Mouse (Mus musculus) stomach, postnatal 0 days (tissue): Measurements from ENCODE around the gene Unc45b.

Source experiments
- CTCF ChIP-seq: IDR thresholded peaks from 2 replicates; pipeline ENCODE4 v1.5.1; 2016; ENCODE audit warnings: antibody characterized with exemption, low read depth, mild to moderate bottlenecking, moderate library complexity
- EP300 ChIP-seq: optimal IDR thresholded peaks from 2 replicates; pipeline ENCODE3; 2016; ENCODE audit warnings: antibody characterized with exemption

DNA sequence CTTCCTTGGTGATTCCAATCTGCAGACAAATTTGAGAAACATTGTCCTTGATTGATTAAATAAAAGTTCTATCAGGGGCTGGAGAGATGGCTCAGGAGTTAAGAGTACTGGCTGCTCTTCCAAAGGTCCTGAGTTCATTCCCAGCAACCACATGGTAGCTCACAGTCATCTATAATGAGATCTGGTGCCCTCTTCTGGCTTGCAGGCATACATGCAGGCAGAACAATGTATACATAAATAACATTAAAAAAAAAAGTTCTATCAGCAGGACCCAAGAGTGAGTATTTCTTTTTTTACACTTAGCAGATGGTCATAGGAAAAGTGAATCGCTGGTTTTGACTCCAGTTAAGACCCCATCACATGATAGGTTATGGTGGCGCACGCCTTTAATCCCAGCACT lies 23.8 kb upstream of the Unc45b start:
- peak; percentile 75 for TF ChIP-seq CTCF
- TF ChIP-seq EP300 = no peak
